ENCODE assay signal across 23 mouse cellular contexts in the genomic region with DNA sequence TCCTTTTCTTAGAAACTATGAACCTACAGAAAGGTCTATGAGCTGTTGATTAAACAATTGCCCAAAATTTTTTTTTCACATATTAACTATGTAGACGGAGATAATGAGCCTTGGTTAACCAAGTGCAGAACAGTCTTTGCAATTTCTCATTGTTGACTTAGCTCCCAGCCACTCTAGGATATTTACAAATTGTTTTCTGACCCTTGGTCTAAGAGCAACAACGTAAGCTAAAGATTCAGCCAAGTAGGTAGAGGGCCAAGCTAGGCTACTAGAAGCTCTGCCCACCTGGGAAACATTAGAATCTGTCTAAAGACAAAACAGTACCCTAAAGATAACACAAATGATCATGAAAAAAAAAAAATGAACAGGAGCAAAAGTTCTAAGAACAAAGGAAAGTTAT.
"Had no signal": no experiment of that assay in that cellular context is flagged by ENCODE, and none has a peak within 500 bp of the region (broad histone marks: within the 10 kb centered on the region; RNA-seq: fewer than 3 reads in every experiment).

No protein-coding gene starts in this region.

- H3K9me3 ChIP-seq: heart, embryonic 10.5 days; heart, embryonic 12.5 days; hindbrain, embryonic 10.5 days; hindbrain, embryonic 12.5 days; hindbrain, embryonic 15.5 days; intestine, embryonic 15.5 days; limb, embryonic 10.5 days; limb, embryonic 12.5 days; liver, embryonic 12.5 days had no signal

- H3K4me3 ChIP-seq: gastrocnemius, adult 2 months; heart, embryonic 10.5 days; heart, embryonic 12.5 days; hindbrain, embryonic 10.5 days; hindbrain, embryonic 12.5 days; hindbrain, embryonic 15.5 days; intestine, embryonic 15.5 days; layer of hippocampus, adult 2 months; left cerebral cortex, adult 2 months; limb, embryonic 10.5 days; limb, embryonic 12.5 days; liver, embryonic 12.5 days had no signal

- ATAC-seq: inflammation-experienced regulatory T-cells, adult 6 months; intestine, embryonic 15.5 days; intestine, postnatal 0 days; liver, embryonic 12.5 days had no signal

- H3K36me3 ChIP-seq: heart, embryonic 10.5 days; heart, embryonic 12.5 days; hindbrain, embryonic 10.5 days; hindbrain, embryonic 12.5 days; hindbrain, embryonic 15.5 days; intestine, embryonic 15.5 days; limb, embryonic 10.5 days; limb, embryonic 12.5 days; liver, embryonic 12.5 days had no signal

- H3K27ac ChIP-seq: gastrocnemius, adult 2 months; heart, embryonic 10.5 days; hindbrain, embryonic 10.5 days; hindbrain, embryonic 12.5 days; hindbrain, embryonic 15.5 days; intestine, embryonic 15.5 days; kidney, postnatal 0 days; layer of hippocampus, adult 2 months; left cerebral cortex, adult 2 months; limb, embryonic 10.5 days; limb, embryonic 12.5 days; liver, embryonic 12.5 days; liver, embryonic 14.5 days had no signal

- DNase-seq: gastrocnemius, adult 2 months; gastrocnemius, postnatal 10 days; gastrocnemius, postnatal 25 days; heart, adult 18-20 months; heart, postnatal 10 days; heart, postnatal 4 days; kidney, postnatal 25 days; kidney, postnatal 4 days had no signal

- H3K4me2 ChIP-seq: heart, embryonic 12.5 days; hindbrain, embryonic 12.5 days; hindbrain, embryonic 15.5 days; intestine, embryonic 15.5 days; limb, embryonic 12.5 days; liver, embryonic 12.5 days had no signal

- H3K9ac ChIP-seq: heart, embryonic 12.5 days; hindbrain, embryonic 12.5 days; hindbrain, embryonic 15.5 days; intestine, embryonic 15.5 days; limb, embryonic 12.5 days; liver, embryonic 12.5 days; liver, embryonic 14.5 days had no signal

- H3K27me3 ChIP-seq: heart, embryonic 12.5 days; hindbrain, embryonic 12.5 days; hindbrain, embryonic 15.5 days; intestine, embryonic 15.5 days; limb, embryonic 12.5 days; liver, embryonic 12.5 days had no signal

- H3K4me1 ChIP-seq: heart, embryonic 10.5 days; heart, embryonic 12.5 days; hindbrain, embryonic 10.5 days; hindbrain, embryonic 12.5 days; hindbrain, embryonic 15.5 days; intestine, embryonic 15.5 days; limb, embryonic 10.5 days; limb, embryonic 12.5 days; liver, embryonic 12.5 days had no signal
